Mouse (Mus musculus): ENCODE measurements around the gene Dpf3.

Dpf3 gene

GRCm38 (mm10) chr12:83211146-83211822 lies 276.2 kb downstream of the Dpf3 start:
- DNase-seq (ENCODE audit: low read depth), result no peak

GRCm38 (mm10) chr12:83210735-83211134 lies 276.8 kb downstream of the Dpf3 start:
- no peak for DNase-seq (ENCODE audit: low read depth)

- no peak for DNase-seq (ENCODE audit: low read depth)
Measured at GRCm38 (mm10) chr12:83210294-83210693, 277.2 kb downstream of the Dpf3 start.

GRCm38 (mm10) chr12:83209461-83209860 lies 278.1 kb downstream of the Dpf3 start:
- DNase-seq (ENCODE audit: low read depth), result no peak

GRCm38 (mm10) chr12:83208841-83209240 lies 278.7 kb downstream of the Dpf3 start:
- no peak for DNase-seq (ENCODE audit: low read depth)

GRCm38 (mm10) chr12:83208011-83208410 lies 279.5 kb downstream of the Dpf3 start:
- DNase-seq (ENCODE audit: low read depth), result no peak

GRCm38 (mm10) chr12:83207481-83207880 lies 280.0 kb downstream of the Dpf3 start:
- no peak for DNase-seq (ENCODE audit: low read depth)

GRCm38 (mm10) chr12:83206866-83207265 lies 280.6 kb downstream of the Dpf3 start:
- no peak for DNase-seq (ENCODE audit: low read depth)

GRCm38 (mm10) chr12:83204361-83204760 lies 283.2 kb downstream of the Dpf3 start:
- no peak for DNase-seq (ENCODE audit: low read depth)

- DNase-seq (ENCODE audit: low read depth), result no peak
Measured at GRCm38 (mm10) chr12:83201674-83202073, 285.8 kb downstream of the Dpf3 start.

- no peak for DNase-seq (ENCODE audit: low read depth)
Measured at GRCm38 (mm10) chr12:83180561-83180960, 307.0 kb downstream of the Dpf3 start.

GRCm38 (mm10) chr12:83179860-83180259 lies 307.7 kb downstream of the Dpf3 start:
- no peak for DNase-seq (ENCODE audit: low read depth)

- DNase-seq (ENCODE audit: low read depth), result no peak
Measured at GRCm38 (mm10) chr12:83178770-83179169, 308.7 kb downstream of the Dpf3 start.

GRCm38 (mm10) chr12:83169495-83170209 lies 317.9 kb downstream of the Dpf3 start:
- no peak for DNase-seq (ENCODE audit: low read depth)

- no peak for DNase-seq (ENCODE audit: low read depth)
Measured at GRCm38 (mm10) chr12:83168310-83168709, 319.2 kb downstream of the Dpf3 start.

GRCm38 (mm10) chr12:83165058-83165457 lies 322.5 kb downstream of the Dpf3 start:
- DNase-seq (ENCODE audit: low read depth), result no peak

Measured in c-Kit-positive CD71-negative TER-119-negative erythroid progenitor cells, embryonic 14.5 days (primary cell).